Mouse (Mus musculus) left cerebral cortex, postnatal 14 days (tissue): Measurements from ENCODE around the gene Aacs. TPM values are rescaled to one million over a fixed set of nuclear protein-coding genes. Genes with fewer than 3 reads are reported as not detected.

Experiments used
- DNase-seq, 2 experiments: peaks; one replicate each; pipeline ENCODE4 v3.0.0; 2021 to 2022; ENCODE audit warnings: low spot score in 2 of 2, mixed read lengths in 1 of 2
- intact Hi-C: fragments of 180-260 bp; cut with DNase I; formaldehyde crosslinking; loops from one replicate; pipeline ENCODE4 v1.15.1; 2025
- total RNA-seq, 2 experiments: library from RNA; stranded (reverse); gene quantifications; 2 replicates each; pipeline ENCODE4 v1.2.3; 2021

Aacs gene
- total RNA-seq, 2 experiments from 2014 or later, result 62.2 to 68.4 TPM

GRCm38 (mm10) chr5:125460574-125460973 is 15.0 kb upstream of the Aacs start:
- intact Hi-C loops, result loop anchor here (5.0 kb wide), 1 partner anchor 83 kb away; no protein-coding TSS in a partner anchor
- no peak for DNase-seq

- intact Hi-C loops, result loop anchor here (5.0 kb wide), 1 partner anchor 85 kb away; no protein-coding TSS in a partner anchor
- DNase-seq, result peak in 1 of 2 experiments; percentile 59
Observed at GRCm38 (mm10) chr5:125461868-125462445, 13.7 kb upstream of the Aacs start.

GRCm38 (mm10) chr5:125465192-125465591 is 10.4 kb upstream of the Aacs start:
- intact Hi-C loops, result no loop called here
- no peak for DNase-seq

- intact Hi-C loops, result loop anchor here (1.0 kb wide), 1 partner anchor 10 kb away; the partner anchor contains the start of gene Aacs
- DNase-seq, result peak; percentile 98
Observed at GRCm38 (mm10) chr5:125465701-125466106, 9.9 kb upstream of the Aacs start.

DNA sequence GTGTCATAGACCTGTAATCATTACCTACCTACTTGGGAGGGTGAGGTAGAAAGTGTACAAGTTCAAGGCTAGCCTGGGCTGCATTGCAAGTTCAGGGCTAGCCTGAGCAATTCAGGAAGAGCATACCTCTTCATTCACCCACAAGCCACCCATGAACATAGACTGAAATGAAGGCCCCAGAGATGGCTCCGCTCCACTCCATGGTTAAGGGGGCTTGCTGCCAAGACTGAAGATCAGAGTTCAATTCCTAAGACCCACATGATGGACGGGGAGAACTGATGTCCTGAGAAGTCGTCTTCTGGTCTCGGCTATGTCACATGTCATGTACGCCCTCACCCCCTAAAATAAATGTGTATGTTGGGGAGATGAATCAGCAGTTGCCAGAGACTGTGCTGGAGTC is 9.1 kb upstream of the Aacs start:
- no peak for DNase-seq
- intact Hi-C loops, result loop anchor here (1.0 kb wide), 1 partner anchor 9 kb away; the partner anchor contains the start of gene Aacs

DNA sequence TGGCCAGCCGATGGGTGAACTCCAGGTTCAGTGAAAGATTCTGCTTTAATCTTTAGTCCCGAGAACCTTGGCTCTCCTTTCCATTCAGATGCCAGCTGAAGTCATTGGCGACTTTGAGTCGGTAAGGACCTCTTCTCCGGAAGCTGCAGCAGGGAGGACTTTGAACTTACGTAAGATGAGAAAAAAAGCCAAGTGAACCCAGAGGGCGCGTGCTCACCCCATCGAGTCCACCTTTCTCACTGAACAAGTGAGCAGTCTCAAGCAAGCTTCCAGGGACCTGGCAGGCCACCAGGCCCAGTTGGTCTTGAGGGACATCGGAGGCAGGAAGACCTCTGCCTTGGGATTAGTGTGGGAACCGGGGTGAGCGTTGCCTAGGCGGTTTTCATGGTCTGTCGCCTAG is 8.4 kb upstream of the Aacs start:
- intact Hi-C loops, result no loop called here
- DNase-seq, result no peak

DNA sequence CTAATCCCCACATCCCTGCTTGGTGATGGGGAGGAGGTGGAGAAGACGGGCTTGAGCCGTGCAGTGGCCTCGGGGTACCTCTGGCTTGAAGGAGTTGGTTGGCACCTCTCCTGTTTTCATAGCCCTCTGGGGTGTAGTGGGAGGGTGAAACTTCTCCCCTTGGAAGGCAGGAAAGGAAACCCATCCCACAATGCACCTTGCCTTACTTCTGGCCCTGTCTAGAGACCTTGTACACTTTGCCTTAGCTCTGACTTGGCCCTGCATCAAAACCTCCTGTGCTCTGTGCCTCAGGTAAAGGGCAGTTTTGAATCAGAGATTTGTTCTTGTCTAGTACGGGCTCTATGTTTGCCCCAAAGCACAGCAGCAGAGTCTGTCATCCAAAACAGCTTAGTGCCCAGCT is 4.9 kb upstream of the Aacs start:
- intact Hi-C loops, result no loop called here
- DNase-seq, result no peak

DNA sequence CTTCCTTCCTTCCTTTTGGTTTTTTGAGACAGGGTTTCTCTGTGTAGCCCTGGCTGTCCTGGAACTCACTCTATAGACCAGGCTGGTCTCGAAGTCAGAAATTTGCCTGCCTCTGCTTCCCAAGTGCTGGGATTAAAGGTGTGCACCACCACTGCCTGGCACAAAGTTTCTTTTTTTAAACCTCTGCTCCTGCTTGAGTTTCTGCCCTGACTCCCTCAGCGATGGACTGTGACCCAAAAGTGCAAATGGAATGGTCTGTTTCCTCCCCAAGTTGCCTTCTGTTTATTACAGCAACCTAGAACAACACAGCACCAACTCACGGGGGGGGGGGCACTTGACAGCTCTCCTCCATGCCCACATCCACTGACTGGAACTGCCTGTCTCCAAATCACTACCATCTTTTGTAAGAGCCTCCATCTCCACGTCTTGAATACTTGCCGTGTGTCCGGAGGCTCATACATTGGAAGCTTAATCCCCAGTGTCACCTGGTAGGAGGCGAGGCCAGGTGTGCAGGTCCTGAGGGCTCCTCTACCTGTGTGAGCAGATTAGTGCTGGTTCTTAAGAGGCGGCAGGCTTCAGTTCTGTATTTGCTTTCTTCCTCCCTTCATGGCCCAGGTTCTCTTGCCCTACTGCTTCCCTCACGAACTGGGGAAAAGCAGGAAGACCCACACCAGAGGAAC is 2.7 kb upstream of the Aacs start:
- intact Hi-C loops, result no loop called here
- no peak for DNase-seq

GRCm38 (mm10) chr5:125475030-125475429 is 584 bp upstream of the Aacs start:
- intact Hi-C loops, result loop anchor here (1.0 kb wide), 1 partner anchor 9 kb away; no protein-coding TSS in a partner anchor
- no peak for DNase-seq

DNA sequence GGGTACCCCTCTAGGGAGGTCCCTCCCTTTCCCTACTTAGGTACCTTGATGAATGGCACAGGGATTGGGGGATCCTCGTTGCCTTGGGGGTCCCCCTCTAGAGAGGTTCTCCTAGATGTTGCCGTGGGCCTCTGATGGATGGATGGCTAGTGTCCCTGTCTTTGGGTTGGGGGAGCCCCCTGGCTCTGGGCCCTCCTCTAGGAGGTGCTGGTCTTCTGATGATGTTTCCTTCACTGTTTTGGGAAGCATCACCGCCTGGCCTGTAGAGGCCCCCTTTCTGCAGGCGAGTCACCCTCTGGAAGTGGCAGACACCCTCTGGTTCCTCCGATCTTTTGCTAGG is 642 bp downstream of the Aacs start:
- DNase-seq, result peak in 1 of 2 experiments; percentile 56
- intact Hi-C loops, result no loop called here

DNA sequence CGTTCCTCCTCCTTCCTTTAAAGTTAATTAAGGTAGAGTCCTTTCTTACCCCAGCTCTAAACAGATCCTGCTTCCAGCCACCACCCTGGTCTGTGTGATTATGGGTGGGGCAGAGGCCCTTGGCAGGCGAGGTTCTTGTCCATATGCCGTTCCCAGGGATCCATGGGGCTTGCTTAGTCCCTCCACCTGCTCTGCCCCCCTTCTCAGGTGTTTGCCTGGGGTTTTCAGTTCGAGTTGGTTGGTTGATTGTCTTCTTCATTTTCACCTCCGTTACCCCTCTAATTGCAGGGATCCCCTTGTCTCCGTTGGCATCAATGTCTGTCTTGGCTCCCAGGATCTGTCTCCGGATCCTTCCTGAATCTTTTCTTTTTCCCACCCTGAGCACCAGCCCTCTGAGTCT is 1.2 kb downstream of the Aacs start:
- no peak for DNase-seq
- intact Hi-C loops, result no loop called here

GRCm38 (mm10) chr5:125477533-125477932 is 1.9 kb downstream of the Aacs start:
- intact Hi-C loops, result no loop called here
- DNase-seq, result no peak

DNA sequence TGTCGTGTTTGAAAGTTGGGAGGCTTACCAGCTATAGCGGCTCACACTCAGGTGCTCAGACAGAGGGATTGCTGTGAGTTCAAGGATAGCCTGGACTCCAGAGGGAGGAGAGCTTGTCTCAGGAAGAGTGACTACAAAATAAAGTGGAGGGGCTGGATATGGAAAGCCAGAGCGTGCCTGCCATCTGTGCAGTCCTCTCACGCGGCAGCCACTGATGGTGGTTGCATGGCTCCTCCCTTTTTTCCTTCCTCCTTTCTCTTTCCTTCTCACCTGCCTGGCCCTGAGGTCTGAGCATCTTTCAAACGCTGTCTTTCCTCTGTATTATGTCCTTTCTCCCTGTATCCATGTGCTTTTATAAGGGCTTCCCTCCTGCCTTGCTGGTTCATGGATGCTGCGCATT is 2.4 kb downstream of the Aacs start:
- intact Hi-C loops, result no loop called here
- DNase-seq, result no peak

- DNase-seq, result no peak
- intact Hi-C loops, result no loop called here
Observed at GRCm38 (mm10) chr5:125479376-125479775, 3.8 kb downstream of the Aacs start.

DNA sequence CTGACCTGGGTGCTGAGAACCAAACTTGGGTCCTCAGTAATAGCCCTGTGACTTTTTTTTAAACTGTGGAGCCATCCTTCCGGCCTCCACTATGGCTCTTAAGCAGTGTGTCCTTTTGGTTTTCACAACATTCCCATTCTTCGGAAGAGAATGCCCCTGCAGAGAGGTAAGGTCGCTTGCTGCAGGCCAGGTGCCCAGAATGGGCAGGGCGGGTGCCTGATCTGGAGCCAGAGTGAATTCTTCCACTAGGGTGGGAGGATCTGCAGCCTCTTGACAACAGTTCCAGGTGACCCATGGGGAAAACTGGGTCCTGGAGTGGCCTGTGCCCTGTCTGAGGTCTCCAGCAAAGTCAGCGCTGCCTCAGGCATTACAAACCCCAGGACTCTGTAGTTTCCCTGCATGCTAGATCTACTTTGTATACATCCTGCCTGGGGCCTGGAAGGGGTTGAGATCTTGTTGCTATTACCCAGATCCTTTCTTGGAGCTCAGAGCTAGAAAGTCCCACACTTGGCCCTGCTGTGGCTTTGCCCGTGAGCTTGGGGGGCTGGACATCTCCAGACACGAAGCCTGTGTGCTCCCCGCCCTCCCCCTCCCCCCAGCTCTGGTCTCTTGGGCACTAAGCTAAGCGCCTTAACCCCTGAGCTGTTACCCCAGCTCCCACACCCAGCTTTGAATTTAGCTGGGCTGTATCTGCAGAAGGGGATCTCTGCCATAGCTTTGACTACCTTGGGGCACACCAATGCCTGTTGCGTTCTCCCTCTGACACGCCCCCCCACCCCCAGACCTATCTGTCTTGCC is 5.0 kb downstream of the Aacs start:
- intact Hi-C loops, result no loop called here

GRCm38 (mm10) chr5:125482474-125482873 is 6.9 kb downstream of the Aacs start:
- no peak for DNase-seq
- intact Hi-C loops, result no loop called here

More for the DNA sequence above, 5.0 kb downstream of the Aacs start:
- no peak for DNase-seq

DNA sequence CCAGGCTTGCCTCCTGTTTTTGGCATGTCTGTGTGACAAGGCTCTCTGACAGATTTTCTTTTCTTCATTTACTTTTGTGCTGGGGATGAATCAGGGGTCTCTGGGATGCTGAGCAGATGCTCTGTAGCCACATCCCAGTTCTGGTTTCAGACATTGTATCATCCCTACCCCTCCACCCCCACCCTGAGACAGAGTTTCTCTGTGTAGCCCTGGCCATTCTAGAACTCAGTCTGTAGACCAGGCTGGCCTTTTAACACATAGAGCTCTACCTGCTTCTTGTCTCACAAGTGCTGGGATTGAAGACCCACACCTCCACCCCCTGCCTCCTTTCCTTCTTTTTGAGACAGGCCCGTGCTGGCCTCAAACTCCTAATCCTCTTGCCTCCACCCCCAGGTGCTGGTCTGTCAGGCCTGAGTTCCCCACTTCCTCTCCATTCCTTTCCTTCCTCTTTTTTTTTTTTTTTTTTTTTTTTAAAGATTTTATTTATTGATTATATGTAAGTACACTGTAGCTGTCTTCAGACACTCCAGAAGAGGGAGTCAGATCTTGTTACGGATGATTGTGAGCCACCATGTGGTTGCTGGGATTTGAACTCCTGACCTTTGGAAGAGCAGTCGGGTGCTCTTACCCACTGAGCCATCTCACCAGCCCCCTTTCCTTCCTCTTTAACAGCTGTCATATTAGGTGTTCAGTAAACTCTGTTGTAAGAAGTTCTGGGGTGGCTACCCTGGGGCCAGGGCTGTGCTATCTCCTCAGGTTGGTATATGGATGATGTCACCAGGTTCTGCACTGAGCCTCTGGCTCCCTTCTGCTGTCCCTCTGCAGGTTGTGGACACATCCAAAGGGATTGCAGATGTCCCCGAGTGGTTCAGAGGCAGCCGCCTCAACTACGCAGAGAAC is 8.3 kb downstream of the Aacs start:
- no peak for DNase-seq
- intact Hi-C loops, result no loop called here

DNA sequence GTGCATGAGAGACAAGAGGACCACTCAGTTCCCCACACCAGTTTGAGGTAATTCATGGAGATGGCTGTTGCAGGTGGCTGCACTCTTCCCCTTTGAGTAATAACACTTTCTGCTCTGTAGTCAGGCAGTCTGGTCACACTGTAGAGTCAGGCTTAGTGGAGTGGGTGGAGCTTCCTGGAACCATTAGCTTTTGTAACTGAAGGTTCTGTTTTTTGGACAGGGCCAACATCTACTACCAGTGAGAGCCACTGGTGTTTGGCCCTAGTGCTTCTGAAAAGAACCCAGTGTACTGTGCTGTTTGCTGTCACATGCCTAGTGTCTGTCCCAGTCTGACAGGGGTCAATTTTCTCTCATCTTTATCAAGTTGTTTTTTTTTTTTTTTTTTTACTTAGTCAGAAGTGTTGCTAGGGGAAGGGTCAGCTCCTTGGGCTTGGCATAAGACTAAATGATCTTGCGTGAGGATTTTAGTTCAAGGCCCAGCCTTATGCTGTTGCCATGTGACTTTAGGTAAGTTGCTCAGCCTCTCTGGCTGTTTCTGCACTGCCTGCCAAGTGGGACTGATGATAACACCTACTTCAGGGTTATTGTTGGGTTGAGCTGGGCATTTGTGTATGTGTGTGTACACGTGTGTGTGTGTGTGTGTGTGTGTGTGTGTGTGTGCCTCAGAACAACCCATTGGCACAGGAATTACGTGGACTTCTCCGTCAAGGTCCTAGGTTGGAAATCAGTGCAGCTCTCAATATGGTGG is 9.6 kb downstream of the Aacs start:
- intact Hi-C loops, result no loop called here
- no peak for DNase-seq

DNA sequence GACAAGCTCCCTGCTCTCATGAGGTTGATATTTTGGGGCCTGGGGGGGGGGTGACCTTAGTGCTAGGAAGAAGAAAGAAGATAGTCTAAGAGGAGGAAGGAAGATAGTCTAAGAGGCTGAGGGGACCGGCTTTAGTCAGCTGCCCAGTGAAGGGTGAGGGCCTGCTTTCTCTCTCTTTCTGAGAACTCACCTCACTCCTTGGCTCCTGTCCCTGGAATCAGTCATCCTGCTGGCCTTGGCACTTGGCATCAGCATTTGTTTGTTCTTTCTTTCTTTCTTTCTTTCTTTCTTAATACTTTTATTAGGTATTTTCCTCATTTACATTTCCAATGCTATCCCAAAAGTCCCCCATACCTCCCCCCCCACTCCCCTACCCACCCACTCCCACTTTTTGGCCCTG is 10.5 kb downstream of the Aacs start:
- no peak for DNase-seq
- intact Hi-C loops, result no loop called here
